In genomic region chr10:54548526-54548925, GRCm38 (mm10) we compare ENCODE assay signal across 12 mouse cellular contexts.
"Had no signal": no experiment of that assay in that cellular context is flagged by ENCODE, and none has a peak within 500 bp of the region (broad histone marks: within the 10 kb centered on the region; RNA-seq: fewer than 3 reads in every experiment).

No protein-coding gene starts in this region.

- H3K9me3 ChIP-seq: kidney, embryonic 15.5 days; limb, embryonic 13.5 days; midbrain, embryonic 15.5 days; neural tube, embryonic 13.5 days had no signal

- DNase-seq: kidney, postnatal 14 days; lung, adult 18-20 months; retina, postnatal 1 day; right cerebral cortex, postnatal 4 days; spleen, adult 18-20 months; thymus, adult 18-20 months; thymus, postnatal 14 days had no signal

- H3K27ac ChIP-seq: kidney, embryonic 15.5 days; limb, embryonic 13.5 days; liver, embryonic 14.5 days; midbrain, embryonic 15.5 days; neural tube, embryonic 13.5 days had no signal

- H3K9ac ChIP-seq: kidney, embryonic 15.5 days; limb, embryonic 13.5 days; liver, embryonic 14.5 days; midbrain, embryonic 15.5 days; neural tube, embryonic 13.5 days had no signal

- H3K4me1 ChIP-seq: kidney, embryonic 15.5 days; limb, embryonic 13.5 days; midbrain, embryonic 15.5 days; neural tube, embryonic 13.5 days had no signal

- H3K36me3 ChIP-seq: kidney, embryonic 15.5 days; limb, embryonic 13.5 days; midbrain, embryonic 15.5 days; neural tube, embryonic 13.5 days had no signal

- H3K4me2 ChIP-seq: kidney, embryonic 15.5 days; limb, embryonic 13.5 days; midbrain, embryonic 15.5 days; neural tube, embryonic 13.5 days had no signal

- ATAC-seq: midbrain, embryonic 15.5 days had no signal

- H3K27me3 ChIP-seq: kidney, embryonic 15.5 days; limb, embryonic 13.5 days; midbrain, embryonic 15.5 days; neural tube, embryonic 13.5 days had no signal

- H3K4me3 ChIP-seq: kidney, embryonic 15.5 days; limb, embryonic 13.5 days; midbrain, embryonic 15.5 days; neural tube, embryonic 13.5 days had no signal
